Mouse (Mus musculus) hindbrain, embryonic 15.5 days (tissue): Measurements from ENCODE around the gene Rnf121. TPM values are rescaled to one million over a fixed set of nuclear protein-coding genes. Genes with fewer than 3 reads are reported as not detected.
"Not testable (repeated sequence)": the region's sequence is repeated elsewhere in the genome, so short reads cannot be mapped to it uniquely, and the experiment has no call there.

Experiments
- ATAC-seq: fragments of 200-750 bp; cut with Nextera tagmentation; 2 replicates; pipeline ENCODE4 v1.8.0; 2017; ENCODE audit warnings: low read depth, moderate number of reproducible peaks, moderate TSS enrichment; ENCODE audit not compliant: low FRiP score
- H3K27ac ChIP-seq: fragments of 300-500 bp; sonication (generic); replicated peaks from 2 replicates; pipeline ENCODE4 v1.5.1; 2015; ENCODE audit warnings: mild to moderate bottlenecking, inconsistent platforms
- H3K27me3 ChIP-seq: fragments of 300-500 bp; sonication (generic); 2 replicates; pipeline ENCODE4 v1.6.1; 2015; ENCODE audit warnings: control low read depth, inconsistent platforms
- H3K36me3 ChIP-seq: fragments of 300-500 bp; sonication (generic); 2 replicates; pipeline ENCODE4 v1.6.1; 2015; ENCODE audit warnings: control low read depth, inconsistent platforms
- H3K4me1 ChIP-seq: fragments of 300-500 bp; sonication (generic); replicated peaks from 2 replicates; pipeline ENCODE4 v1.6.1; 2015; ENCODE audit warnings: control low read depth, inconsistent platforms
- H3K4me2 ChIP-seq: fragments of 300-500 bp; sonication (generic); 2 replicates; pipeline ENCODE4 v1.6.1; 2015; ENCODE audit warnings: moderate library complexity, mild to moderate bottlenecking, inconsistent platforms
- H3K4me3 ChIP-seq: fragments of 300-500 bp; sonication (generic); 2 replicates; pipeline ENCODE4 v1.5.1; 2015; ENCODE audit warnings: mild to moderate bottlenecking, inconsistent platforms
- H3K9ac ChIP-seq: fragments of 300-500 bp; sonication (generic); 2 replicates; pipeline ENCODE4 v1.6.1; 2015; ENCODE audit warnings: inconsistent platforms
- H3K9me3 ChIP-seq: fragments of 300-500 bp; sonication (generic); 2 replicates; pipeline ENCODE4 v1.6.1; 2016; ENCODE audit warnings: control low read depth, inconsistent platforms
- WGBS: fragments of 180-500 bp; shearing (Covaris S2); methylation state at CpG from one replicate; pipeline ENCODE4 v1.1.7; 2015; 5-methylcytosine and 5-hydroxymethylcytosine counted together
- polyA plus RNA-seq: library from polyadenylated mRNA; unstranded; fragments of >200 nt; fragmentation: Nextera tagmentation; extraction: Ambion mirVana; gene quantifications from 2 replicates; pipeline ENCODE4 v1.2.1, GENCODE M21; 2015

Rnf121 gene
- polyA plus RNA-seq, 1 experiment from 2014 or later: 35.5 TPM

DNA sequence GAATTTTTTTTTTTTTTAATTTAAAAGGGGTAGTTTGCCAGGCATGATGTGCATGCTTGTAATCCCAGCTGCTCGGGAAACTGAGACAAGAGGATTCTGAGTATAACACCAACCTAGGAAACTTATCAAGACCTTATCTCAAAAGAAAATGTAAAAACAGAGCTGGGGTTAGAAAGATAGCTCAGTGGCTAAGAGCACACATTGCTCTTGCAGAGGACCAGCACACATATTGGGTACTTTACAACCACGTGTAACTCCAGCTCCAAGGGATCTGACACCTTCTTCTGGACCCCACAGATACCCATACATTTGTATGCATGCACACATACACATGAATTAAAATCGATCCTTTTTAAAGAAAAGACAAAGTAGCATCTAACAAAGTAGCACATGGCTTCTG lies 3.9 kb downstream of the Rnf121 start:
- 96% methylated on average over 3 of the region's 3 CpGs for WGBS
- Histone ChIP-seq H3K27me3 (no peaks in the 10 kb centered on the region), H3K36me3 (no peaks in the 10 kb centered on the region), H3K4me3 (no peak overlapping the region), H3K9me3 (no peaks in the 10 kb centered on the region), H3K4me1 (peaks cover 36% of the 10 kb centered on the region), H3K27ac (no peak overlapping the region), H3K9ac (no peak overlapping the region), H3K4me2 (no peak overlapping the region)
- no peak for ATAC-seq

DNA sequence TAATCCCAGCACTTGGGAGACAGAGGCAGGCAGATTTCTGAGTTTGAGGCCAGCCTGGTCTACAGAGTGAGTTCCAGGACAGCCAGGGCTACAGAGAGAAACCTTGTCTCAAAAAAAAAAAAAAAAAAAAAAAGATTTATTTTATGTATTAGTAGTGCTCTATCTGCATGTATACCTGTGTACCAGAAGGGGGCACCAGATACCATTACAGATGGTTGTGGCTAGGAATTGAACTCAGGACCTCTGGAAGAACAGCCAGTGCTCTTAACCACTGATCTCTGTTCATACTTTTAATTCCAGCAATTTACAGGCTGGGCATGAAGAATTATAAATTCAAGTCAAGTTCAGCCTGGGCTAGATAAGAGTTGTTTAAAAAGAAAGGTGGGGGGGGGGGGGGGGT lies 16.7 kb downstream of the Rnf121 start:
- not testable (repeated sequence) for H3K4me3 ChIP-seq, H3K36me3 ChIP-seq, H3K4me2 ChIP-seq, H3K9ac ChIP-seq, H3K27ac ChIP-seq, H3K4me1 ChIP-seq, H3K9me3 ChIP-seq, H3K27me3 ChIP-seq, ATAC-seq

DNA sequence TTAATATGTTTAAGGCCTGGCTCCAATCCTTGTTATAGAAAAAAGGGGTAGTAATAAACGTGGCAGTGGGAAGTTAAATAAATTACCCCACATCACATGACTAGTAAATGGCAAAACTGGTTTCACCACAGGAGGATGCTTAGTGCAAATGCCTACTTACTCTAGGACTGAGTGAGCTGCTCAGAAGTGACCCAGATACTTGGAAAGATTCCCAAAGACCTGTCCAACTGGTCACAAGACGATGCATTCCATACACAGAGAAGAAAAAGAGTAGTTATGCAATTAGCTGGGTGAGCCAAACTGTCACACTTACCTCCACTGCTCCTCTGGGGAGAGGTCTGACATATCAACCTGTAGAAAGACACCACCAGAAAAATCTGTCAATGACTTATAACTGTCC lies 23.0 kb downstream of the Rnf121 start:
- H3K4me3 ChIP-seq: no peak overlapping the region
- peaks cover 37% of the 10 kb centered on the region for H3K36me3 ChIP-seq
- no peak overlapping the region for H3K9ac ChIP-seq
- no peaks in the 10 kb centered on the region; the same call in 1 of the 2 replicates for H3K4me1 ChIP-seq
- no peak overlapping the region for H3K4me2 ChIP-seq
- no peak for ATAC-seq
- no peaks in the 10 kb centered on the region for H3K27me3 ChIP-seq
- WGBS: 73% methylated on average over 2 of the region's 2 CpGs
- no peak overlapping the region for H3K27ac ChIP-seq
- no peaks in the 10 kb centered on the region for H3K9me3 ChIP-seq

DNA sequence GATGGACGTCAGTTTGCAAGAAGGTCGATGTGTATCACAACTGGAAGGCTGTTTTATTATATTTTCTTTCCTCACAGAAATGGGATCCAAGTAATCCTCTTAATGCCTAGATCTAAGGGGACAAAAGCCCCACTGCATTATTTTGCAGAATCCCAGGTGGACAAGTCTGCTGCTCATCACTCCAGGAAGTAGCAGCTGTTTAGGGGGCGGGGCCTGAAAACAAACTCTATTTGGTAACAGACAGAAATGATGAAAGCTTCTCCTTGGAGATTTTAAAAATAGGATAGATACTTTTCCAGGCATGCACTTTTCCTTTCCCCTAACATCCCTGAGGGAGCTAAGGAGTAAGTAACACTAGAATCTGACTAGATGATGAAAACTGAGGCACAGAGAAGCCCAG lies 28.0 kb downstream of the Rnf121 start:
- no peak for ATAC-seq
- H3K36me3 ChIP-seq: peaks cover 80% of the 10 kb centered on the region
- no peaks in the 10 kb centered on the region for H3K9me3 ChIP-seq
- WGBS: 95% methylated on average over 3 of the region's 3 CpGs
- no peak overlapping the region for H3K4me3 ChIP-seq
- H3K4me1 ChIP-seq: no peaks in the 10 kb centered on the region
- H3K27me3 ChIP-seq: no peaks in the 10 kb centered on the region
- no peak overlapping the region for H3K4me2 ChIP-seq
- H3K27ac ChIP-seq: no peak overlapping the region
- no peak overlapping the region for H3K9ac ChIP-seq

DNA sequence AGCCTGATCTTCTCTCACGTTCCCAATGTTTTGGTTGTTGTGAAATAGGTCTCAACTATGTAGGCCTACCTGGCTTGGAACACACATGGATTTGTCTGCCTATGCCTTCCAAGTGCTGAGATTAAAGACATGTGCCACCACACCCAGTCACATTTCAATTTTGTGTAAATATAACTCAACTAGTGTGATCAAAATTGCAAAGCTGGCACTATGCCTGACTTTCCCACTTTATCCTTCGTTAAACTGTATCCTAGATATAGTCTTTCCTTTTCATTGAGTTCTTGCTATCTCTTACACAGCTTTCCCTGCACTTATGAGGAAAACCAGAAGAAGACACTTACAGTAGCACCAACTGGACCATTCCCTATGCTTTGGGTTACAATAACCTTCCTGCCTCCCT lies 29.7 kb downstream of the Rnf121 start:
- Histone ChIP-seq H3K27ac (no peak overlapping the region), H3K9ac (no peak overlapping the region), H3K36me3 (peaks cover 83% of the 10 kb centered on the region), H3K27me3 (no peaks in the 10 kb centered on the region), H3K4me1 (no peaks in the 10 kb centered on the region), H3K4me3 (no peak overlapping the region), H3K4me2 (no peak overlapping the region), H3K9me3 (no peaks in the 10 kb centered on the region)
- ATAC-seq: no peak
- WGBS: 97% methylated on average over 2 of the region's 2 CpGs

DNA sequence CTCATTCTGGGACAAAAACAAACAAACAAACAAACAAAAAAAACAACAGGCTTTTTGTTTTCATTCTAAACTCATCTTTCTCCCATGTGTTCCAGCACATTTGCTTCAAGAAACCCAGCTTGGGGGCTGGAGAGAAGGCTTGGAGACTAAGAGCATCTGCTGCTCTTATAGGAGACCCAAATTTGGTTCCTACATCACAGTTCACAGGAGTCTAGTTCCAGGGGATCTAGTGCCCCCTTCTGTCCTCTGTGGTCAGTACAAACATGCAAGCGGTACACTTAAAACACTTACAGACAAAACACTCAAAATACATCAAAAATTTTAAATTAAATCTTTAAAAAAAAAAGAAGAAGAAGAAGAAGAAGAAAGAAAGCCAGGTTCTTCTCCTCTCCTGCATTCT lies 30.4 kb downstream of the Rnf121 start:
- H3K4me3 ChIP-seq: no peak overlapping the region
- H3K9me3 ChIP-seq: no peaks in the 10 kb centered on the region
- no peaks in the 10 kb centered on the region for H3K4me1 ChIP-seq
- H3K4me2 ChIP-seq: no peak overlapping the region
- no peak overlapping the region for H3K9ac ChIP-seq
- H3K36me3 ChIP-seq: peaks cover 79% of the 10 kb centered on the region
- 84% methylated on average over 1 of the region's 1 CpGs for WGBS
- no peak for ATAC-seq
- H3K27me3 ChIP-seq: no peaks in the 10 kb centered on the region
- no peak overlapping the region for H3K27ac ChIP-seq

DNA sequence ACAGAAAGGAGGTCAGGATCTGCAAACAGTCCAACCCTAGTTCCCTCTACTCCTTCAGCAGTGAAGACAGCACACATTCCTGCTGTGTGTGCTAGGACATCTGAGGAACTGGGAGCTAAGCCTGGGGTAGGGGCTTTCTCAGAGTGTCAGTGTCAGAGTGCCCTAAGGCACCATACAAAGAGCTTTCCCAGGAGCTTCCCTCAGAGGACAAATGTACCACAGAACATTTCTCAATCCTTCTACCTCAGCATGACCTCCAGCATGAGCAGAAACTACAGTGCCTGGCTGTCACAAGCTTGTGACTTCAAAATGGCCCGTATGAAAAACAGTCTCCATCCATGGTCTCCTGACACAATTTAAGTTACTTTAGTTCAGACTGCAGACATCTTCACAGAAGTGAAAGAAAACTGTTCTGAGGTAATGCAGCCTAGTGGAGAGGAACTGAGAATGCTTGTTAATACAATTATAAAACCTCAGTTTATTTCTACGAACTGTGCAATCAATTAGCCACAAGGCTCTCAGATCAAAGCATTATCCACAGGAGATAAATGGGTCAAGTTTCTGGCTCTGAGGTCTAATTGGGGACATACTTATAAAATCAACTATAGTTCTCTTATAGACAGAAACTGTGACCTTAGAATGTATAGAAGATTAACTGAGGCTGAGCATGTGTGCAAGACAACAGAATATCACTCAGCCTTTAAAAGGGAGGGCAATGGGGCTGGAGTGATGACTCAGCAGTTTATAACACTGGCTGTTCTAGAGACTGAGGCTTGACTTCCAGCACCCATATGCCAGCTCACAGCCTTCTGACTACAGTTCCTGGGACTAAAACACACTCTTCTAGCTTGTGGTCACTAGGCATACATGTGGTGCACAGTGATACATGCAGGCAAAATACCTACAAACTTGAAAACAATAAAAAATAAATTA lies 39.8 kb downstream of the Rnf121 start:
- Histone ChIP-seq H3K27ac (no peak overlapping the region), H3K36me3 (peaks cover 61% of the 10 kb centered on the region), H3K4me2 (no peak overlapping the region), H3K9me3 (no peaks in the 10 kb centered on the region), H3K4me3 (no peak overlapping the region), H3K9ac (no peak overlapping the region), H3K4me1 (no peaks in the 10 kb centered on the region), H3K27me3 (no peaks in the 10 kb centered on the region)
- no peak for ATAC-seq
- 88% methylated on average over 2 of the region's 2 CpGs for WGBS

DNA sequence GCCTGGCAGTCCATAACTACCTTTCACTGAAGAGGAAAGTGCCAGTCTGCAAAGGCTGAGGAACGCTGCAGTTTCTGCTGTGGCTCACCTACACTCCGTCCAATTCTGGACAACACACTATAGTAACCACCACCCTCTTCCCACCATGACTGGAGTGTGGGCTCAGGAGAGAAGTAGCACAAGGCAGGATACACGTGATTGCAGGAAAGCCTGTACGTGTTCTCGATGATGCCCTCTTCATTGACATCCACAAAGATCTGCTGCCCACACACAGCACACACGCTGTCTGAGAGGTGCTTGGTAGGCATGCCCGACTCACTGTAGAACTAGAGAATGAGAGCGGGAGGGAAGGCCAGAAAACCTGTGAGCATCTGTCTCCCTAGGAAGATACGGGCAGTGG lies 41.4 kb downstream of the Rnf121 start:
- Histone ChIP-seq H3K27me3 (no peaks in the 10 kb centered on the region), H3K9ac (no peak overlapping the region), H3K9me3 (no peaks in the 10 kb centered on the region), H3K4me2 (no peak overlapping the region), H3K36me3 (peaks cover 67% of the 10 kb centered on the region), H3K4me3 (no peak overlapping the region), H3K4me1 (no peaks in the 10 kb centered on the region), H3K27ac (no peak overlapping the region)
- WGBS: 96% methylated on average over 9 of the region's 9 CpGs
- ATAC-seq: no peak

DNA sequence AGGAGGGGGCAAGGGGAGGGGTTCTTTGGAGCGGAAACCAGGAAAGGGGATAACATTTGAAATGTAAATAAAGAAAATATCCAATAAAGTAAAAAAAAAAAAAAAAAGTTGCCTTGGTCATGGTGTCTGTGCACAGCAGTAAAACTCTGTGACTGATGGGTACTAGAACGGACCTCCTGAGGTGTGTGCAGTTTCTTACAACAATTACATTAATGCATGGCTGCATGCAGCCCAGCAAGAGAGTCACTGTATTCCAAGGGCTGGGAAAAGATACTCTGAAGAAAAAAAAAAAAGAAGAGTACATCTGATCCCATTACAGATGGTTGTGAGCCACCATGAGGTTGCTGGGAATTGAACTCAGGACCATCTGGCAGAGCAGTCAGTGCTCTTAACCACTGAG lies 44.3 kb downstream of the Rnf121 start:
- ATAC-seq, H3K9ac ChIP-seq, H3K4me3 ChIP-seq, H3K9me3 ChIP-seq, H3K4me2 ChIP-seq, H3K27ac ChIP-seq, H3K4me1 ChIP-seq, H3K27me3 ChIP-seq: not testable (repeated sequence)
- peaks cover 71% of the 10 kb centered on the region for H3K36me3 ChIP-seq
- WGBS: 76% methylated on average over 2 of the region's 2 CpGs

DNA sequence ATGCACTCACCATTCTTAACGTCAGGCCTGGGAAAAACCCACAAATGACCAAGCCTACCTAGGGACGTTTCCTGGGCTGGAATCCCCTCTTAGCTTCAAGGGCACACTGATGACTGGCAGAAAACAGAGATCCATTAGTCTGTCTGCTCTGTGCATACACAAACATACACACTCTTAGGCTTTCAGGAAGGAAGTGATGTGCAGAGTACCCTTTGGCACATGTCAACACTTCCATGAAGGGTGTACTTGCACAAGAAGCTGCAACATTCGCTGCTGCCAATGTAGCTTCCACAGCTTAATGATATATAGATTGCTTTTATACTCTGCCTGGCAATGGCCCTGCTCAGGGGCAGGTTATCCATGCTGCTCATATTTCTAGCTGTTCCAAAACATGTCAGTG lies 45.9 kb downstream of the Rnf121 start:
- WGBS: 68% methylated on average over 3 of the region's 3 CpGs
- H3K27me3 ChIP-seq: no peaks in the 10 kb centered on the region
- H3K4me1 ChIP-seq: no peaks in the 10 kb centered on the region
- peaks cover 78% of the 10 kb centered on the region for H3K36me3 ChIP-seq
- H3K4me3 ChIP-seq: no peak overlapping the region
- ATAC-seq: no peak
- no peaks in the 10 kb centered on the region for H3K9me3 ChIP-seq
- no peak overlapping the region for H3K27ac ChIP-seq
- no peak overlapping the region for H3K9ac ChIP-seq
- H3K4me2 ChIP-seq: no peak overlapping the region

DNA sequence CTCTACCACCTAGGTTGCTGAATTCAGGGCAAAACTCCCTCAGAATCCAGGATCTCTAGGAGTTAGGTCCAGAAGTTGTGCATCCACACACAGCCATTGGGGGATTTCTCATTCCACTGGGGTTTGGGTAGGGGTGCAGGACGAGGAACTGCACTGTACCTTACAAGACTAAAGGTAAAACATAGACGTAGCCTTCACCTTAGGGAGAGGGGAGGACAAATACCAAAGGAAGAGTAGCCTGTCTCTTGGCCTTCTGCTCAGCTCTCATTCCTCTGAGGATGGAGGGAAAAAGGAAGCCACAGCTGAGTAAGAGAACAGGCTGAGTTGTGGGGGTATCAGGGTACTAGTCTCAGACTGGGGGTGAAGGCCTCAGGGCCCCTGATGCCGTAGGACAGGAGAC lies 46.7 kb downstream of the Rnf121 start, which contains the start of gene Il18bp:
Gene Il18bp, minus strand, starts transcription at position 101 of the 400 bp plus-strand sequence.
- WGBS: 93% methylated on average over 3 of the region's 3 CpGs
- Histone ChIP-seq H3K9ac (no peak within 1 kb of the TSS), H3K36me3 (peaks cover 80% of the 10 kb centered on the region), H3K4me2 (no peak within 1 kb of the TSS), H3K27ac (no peak within 1 kb of the TSS), H3K27me3 (no peaks in the 10 kb centered on the region), H3K4me1 (no peaks in the 10 kb centered on the region), H3K9me3 (no peaks in the 10 kb centered on the region), H3K4me3 (no peak within 1 kb of the TSS)
- ATAC-seq: no peak

DNA sequence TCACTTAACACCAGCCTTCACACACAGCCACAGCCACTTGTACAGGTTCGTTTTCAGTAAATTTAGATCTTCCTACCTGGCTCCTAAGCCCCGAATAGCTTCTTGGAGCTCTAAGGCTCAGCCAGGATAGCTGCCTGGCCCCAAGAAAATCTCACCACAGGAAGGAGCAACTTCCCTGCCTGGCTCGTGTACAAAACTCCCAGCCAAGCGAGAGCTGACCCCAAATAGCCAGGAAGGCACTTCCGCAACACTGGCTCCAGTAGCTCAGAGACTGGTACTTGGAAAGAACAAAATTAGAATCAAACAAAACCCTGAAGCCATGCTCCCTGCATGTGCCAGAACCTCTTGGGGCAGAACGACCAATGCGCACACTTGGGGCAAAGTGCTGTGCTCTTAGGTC lies 47.2 kb downstream of the Rnf121 start:
- no peaks in the 10 kb centered on the region for H3K27me3 ChIP-seq
- H3K4me1 ChIP-seq: no peaks in the 10 kb centered on the region
- WGBS: 83% methylated on average over 7 of the region's 7 CpGs
- no peak overlapping the region for H3K4me2 ChIP-seq
- H3K27ac ChIP-seq: no peak overlapping the region
- H3K4me3 ChIP-seq: no peak overlapping the region
- peaks cover 80% of the 10 kb centered on the region for H3K36me3 ChIP-seq
- H3K9ac ChIP-seq: no peak overlapping the region
- no peak for ATAC-seq
- H3K9me3 ChIP-seq: no peaks in the 10 kb centered on the region

DNA sequence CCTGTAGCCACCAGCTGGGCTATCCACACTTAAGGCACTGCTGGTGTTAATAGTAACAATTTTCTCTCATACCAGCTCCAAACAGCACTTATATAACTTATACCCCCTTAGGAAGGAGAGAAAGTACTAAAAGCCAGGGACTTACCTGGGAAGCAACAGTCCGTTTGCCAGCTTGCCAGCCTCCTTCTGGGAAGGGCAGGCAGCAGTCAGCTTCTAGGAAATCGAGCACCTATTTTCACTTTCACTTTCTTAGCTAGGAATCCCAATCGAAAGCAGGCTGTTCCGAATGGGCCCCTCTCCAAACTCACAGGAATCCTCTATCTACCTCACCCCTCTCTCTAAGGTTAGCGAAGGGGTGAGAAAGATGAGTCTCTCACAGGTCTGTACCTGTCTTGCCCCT lies 47.8 kb downstream of the Rnf121 start:
- WGBS: 93% methylated on average over 5 of the region's 5 CpGs
- Histone ChIP-seq H3K27ac (no peak overlapping the region), H3K36me3 (peaks cover 80% of the 10 kb centered on the region), H3K4me3 (no peak overlapping the region), H3K9me3 (no peaks in the 10 kb centered on the region), H3K27me3 (no peaks in the 10 kb centered on the region), H3K9ac (no peak overlapping the region), H3K4me1 (no peaks in the 10 kb centered on the region), H3K4me2 (no peak overlapping the region)
- no peak for ATAC-seq
